Mouse (Mus musculus) heart, postnatal 0 days (tissue): ENCODE data around the gene Gabrb1. TPM values are rescaled to one million over a fixed set of nuclear protein-coding genes. Genes with fewer than 3 reads are reported as not detected.
"Not testable (repeated sequence)": the region's sequence is repeated elsewhere in the genome, so short reads cannot be mapped to it uniquely, and the experiment has no call there.

ENCODE experiments used
- ATAC-seq: fragments of 200-750 bp; cut with Nextera tagmentation; 2 replicates; pipeline ENCODE4 v1.8.0; 2017; ENCODE audit warnings: low read depth, moderate number of reproducible peaks, moderate library complexity; ENCODE audit not compliant: insufficient read depth
- DNase-seq: peaks from one replicate; pipeline ENCODE4 v3.0.0-alpha.2; 2016; ENCODE audit warnings: low spot score
- H3K27ac ChIP-seq: fragments of 300-500 bp; sonication (generic); 2 replicates; pipeline ENCODE4 v1.5.1; 2014; ENCODE audit warnings: low read depth, mild to moderate bottlenecking
- H3K27me3 ChIP-seq: fragments of 300-500 bp; sonication (generic); 2 replicates; pipeline ENCODE4 v1.6.1; 2014; ENCODE audit warnings: low read length, mixed read lengths; ENCODE audit not compliant: control insufficient read depth, insufficient read depth
- H3K36me3 ChIP-seq: fragments of 300-500 bp; sonication (generic); replicated peaks from 2 replicates; pipeline ENCODE4 v1.6.1; 2014; ENCODE audit warnings: low read length, mixed read lengths; ENCODE audit not compliant: control insufficient read depth, insufficient read depth
- H3K4me1 ChIP-seq: fragments of 300-500 bp; sonication (generic); 2 replicates; pipeline ENCODE4 v1.6.1; 2014; ENCODE audit warnings: antibody characterized with exemption; ENCODE audit not compliant: control insufficient read depth, insufficient read depth
- H3K4me2 ChIP-seq: fragments of 300-500 bp; sonication (generic); 2 replicates; pipeline ENCODE4 v1.6.1; 2014; ENCODE audit warnings: low read depth, mild to moderate bottlenecking, low read length, moderate library complexity
- H3K4me3 ChIP-seq: fragments of 300-500 bp; sonication (generic); 2 replicates; pipeline ENCODE4 v1.5.1; 2014; ENCODE audit warnings: low read depth, low read length
- H3K9ac ChIP-seq: fragments of 300-500 bp; sonication (generic); replicated peaks from 2 replicates; pipeline ENCODE4 v1.6.1; 2014; ENCODE audit warnings: low read depth, low read length, mixed read lengths
- H3K9me3 ChIP-seq: fragments of 300-500 bp; sonication (generic); replicated peaks from 2 replicates; pipeline ENCODE4 v1.6.1; 2016; ENCODE audit warnings: low read length; ENCODE audit not compliant: control insufficient read depth
- CTCF ChIP-seq: IDR thresholded peaks from 2 replicates; pipeline ENCODE4 v1.5.1; 2016; ENCODE audit warnings: antibody characterized with exemption, control low read depth, low read depth
- EP300 ChIP-seq: IDR thresholded peaks from 2 replicates; pipeline ENCODE4 v1.6.1; 2016; ENCODE audit warnings: antibody characterized with exemption, low read depth
- whole genome bisulfite sequencing: fragments of 180-500 bp; shearing (Covaris S2); extraction: QIAGEN DNeasy Blood & Tissue Kit; methylation state at CpG from one replicate; pipeline ENCODE4 v1.1.7; 2014; 5-methylcytosine and 5-hydroxymethylcytosine counted together
- polyA plus RNA-seq: library from polyadenylated mRNA; unstranded; fragments of >200 nt; fragmentation: Nextera tagmentation; extraction: Ambion mirVana; gene quantifications from 2 replicates; pipeline ENCODE4 v1.2.1, GENCODE M21; 2015
- total RNA-seq: library from RNA; depleted of rRNA; stranded (reverse); fragments of >200 nt; gene quantifications from 2 replicates; pipeline ENCODE4 v1.2.3, GENCODE M21; 2014; ENCODE audit warnings: low replicate concordance

Gene Gabrb1
- total and polyA plus RNA-seq, 2 experiments from 2014 or later, result 0.15 TPM; not detected in 1

DNA sequence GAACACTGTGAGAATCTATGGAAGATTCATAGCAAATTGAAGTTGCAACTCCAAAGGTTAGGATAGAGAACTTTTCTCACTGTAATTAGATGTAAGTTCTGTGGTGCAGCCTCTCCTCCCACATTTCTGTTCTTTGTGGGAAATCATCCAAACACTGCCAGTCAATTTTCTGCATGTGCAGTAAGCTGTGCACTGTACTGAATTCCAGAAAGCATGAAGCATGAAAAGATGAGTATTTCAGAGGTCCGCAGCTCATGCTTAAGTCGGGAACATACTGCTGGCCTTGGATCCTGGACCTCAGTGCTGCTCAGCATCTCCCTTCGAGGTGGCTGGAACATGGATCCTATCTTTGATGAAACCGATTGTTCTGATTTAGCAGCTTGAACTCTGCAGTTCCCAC lies 468.8 kb downstream of the Gabrb1 start:
- TF ChIP-seq EP300 (no peak), CTCF (no peak)
- Histone ChIP-seq H3K4me2 (no peak overlapping the region), H3K4me3 (no peak overlapping the region), H3K9me3 (no peaks in the 10 kb centered on the region), H3K27me3 (no peaks in the 10 kb centered on the region), H3K9ac (no peak overlapping the region), H3K27ac (no peak overlapping the region), H3K4me1 (no peaks in the 10 kb centered on the region), H3K36me3 (no peaks in the 10 kb centered on the region)
- DNase-seq (no peak), ATAC-seq (no peak)
- WGBS, result 80% methylated on average over 4 of the region's 4 CpGs

DNA sequence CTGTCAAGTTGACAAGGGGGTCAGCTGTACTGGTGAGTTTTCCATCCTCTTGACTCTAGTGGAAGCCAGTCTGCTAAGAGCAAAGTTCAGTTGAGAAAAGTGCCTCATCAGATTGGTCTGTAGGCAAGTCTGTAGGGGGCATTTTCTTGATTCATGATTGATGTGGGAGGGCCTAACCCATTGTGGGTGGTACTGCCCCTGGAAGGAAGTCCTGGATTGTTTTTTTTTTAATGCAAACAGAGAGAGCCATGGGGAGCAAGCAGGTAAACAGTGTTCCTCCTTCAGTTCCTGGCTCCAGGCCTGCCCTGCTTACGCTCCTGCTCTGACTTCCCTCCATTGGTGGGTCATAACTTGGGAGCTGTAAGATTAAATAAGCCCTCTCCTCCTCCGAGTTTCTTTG lies 476.0 kb downstream of the Gabrb1 start:
- Histone ChIP-seq H3K27ac (no peak overlapping the region), H3K27me3 (no peaks in the 10 kb centered on the region), H3K4me2 (no peak overlapping the region), H3K36me3 (no peaks in the 10 kb centered on the region), H3K4me3 (no peak overlapping the region), H3K9me3 (no peaks in the 10 kb centered on the region), H3K9ac (no peak overlapping the region), H3K4me1 (no peaks in the 10 kb centered on the region)
- no peak for DNase-seq
- no peak for ATAC-seq
- 56% methylated on average over 2 of the region's 2 CpGs for WGBS
- TF ChIP-seq EP300 (no peak), CTCF (no peak)

DNA sequence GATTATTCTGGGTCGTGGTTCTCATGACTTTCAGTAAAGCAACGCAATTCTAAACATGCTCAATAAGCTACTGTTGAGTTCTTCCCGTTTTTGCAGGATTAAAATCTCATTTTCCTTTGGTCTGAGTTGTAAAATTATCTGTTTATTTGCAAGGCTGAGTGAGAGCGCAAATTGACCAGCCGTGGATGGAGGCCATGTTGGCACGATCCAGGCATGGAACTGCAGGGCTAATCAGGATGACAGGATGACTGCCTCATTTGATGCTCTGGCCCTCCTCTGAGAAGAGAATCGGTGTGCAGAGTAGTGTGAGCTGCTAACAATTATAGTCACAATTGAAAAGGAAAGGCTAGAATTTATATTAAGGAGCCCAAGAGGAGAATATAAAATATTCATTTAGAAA lies 480.3 kb downstream of the Gabrb1 start:
- H3K4me1 ChIP-seq, result no peaks in the 10 kb centered on the region
- no peaks in the 10 kb centered on the region for H3K27me3 ChIP-seq
- TF ChIP-seq CTCF, result no peak
- H3K4me2 ChIP-seq, result no peak overlapping the region
- ATAC-seq (no peak), DNase-seq (no peak)
- H3K36me3 ChIP-seq, result no peaks in the 10 kb centered on the region
- WGBS, result 84% methylated on average over 7 of the region's 7 CpGs
- H3K9ac ChIP-seq, result no peak overlapping the region
- no peak overlapping the region for H3K27ac ChIP-seq
- H3K9me3 ChIP-seq, result no peaks in the 10 kb centered on the region
- H3K4me3 ChIP-seq, result no peak overlapping the region

DNA sequence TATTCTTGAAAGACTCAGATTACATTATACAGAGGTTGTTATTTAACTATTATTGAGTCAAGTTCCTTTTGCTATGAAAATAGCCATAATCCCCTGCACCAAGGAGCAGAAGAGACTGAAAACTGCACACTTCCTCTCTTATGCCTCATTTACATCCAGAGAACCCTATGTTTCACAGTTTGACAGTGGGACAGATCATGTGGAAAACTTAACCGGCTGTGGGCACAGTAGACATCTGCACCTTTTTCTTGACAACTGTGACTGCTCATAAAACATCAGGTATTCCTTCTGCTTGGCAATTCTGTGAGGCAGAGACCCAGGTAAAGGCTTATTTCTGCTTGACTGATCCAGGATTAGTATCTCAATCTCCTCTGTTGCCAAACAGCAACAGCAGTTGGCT lies 481.7 kb downstream of the Gabrb1 start:
- ATAC-seq (no peak), DNase-seq (no peak)
- Histone ChIP-seq H3K4me2 (no peak overlapping the region), H3K27ac (no peak overlapping the region), H3K9me3 (no peaks in the 10 kb centered on the region), H3K27me3 (no peaks in the 10 kb centered on the region), H3K9ac (no peak overlapping the region), H3K4me1 (no peaks in the 10 kb centered on the region), H3K4me3 (no peak overlapping the region), H3K36me3 (no peaks in the 10 kb centered on the region)
- WGBS, result 68% methylated on average over 1 of the region's 1 CpGs
- TF ChIP-seq EP300, result no peak
- no peak for TF ChIP-seq CTCF

DNA sequence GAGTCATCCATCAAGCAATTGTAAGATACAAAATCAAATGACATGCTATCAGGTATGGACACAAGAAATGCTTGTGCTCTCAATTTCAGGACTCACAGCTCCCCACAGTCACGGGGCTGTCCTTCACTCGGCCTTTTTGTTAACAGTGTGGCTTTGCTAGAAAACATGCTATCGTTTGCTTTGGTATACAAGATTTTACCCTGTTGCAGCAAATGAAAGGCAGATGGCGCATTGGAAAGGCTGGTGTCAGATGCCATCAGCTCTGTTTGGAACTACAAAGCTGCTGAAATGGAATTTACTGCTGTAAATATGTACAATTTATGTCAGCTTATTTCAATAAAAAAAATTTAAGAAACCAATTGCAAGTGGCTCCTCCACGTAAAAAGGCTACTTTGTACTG lies 490.8 kb downstream of the Gabrb1 start:
- no peaks in the 10 kb centered on the region for H3K4me1 ChIP-seq
- TF ChIP-seq EP300 (no peak), CTCF (no peak)
- H3K9ac ChIP-seq, result no peak overlapping the region
- no peak for DNase-seq
- no peak overlapping the region for H3K4me3 ChIP-seq
- no peaks in the 10 kb centered on the region for H3K36me3 ChIP-seq
- 82% methylated on average over 5 of the region's 5 CpGs for whole genome bisulfite sequencing
- no peaks in the 10 kb centered on the region for H3K9me3 ChIP-seq
- H3K27ac ChIP-seq, result no peak overlapping the region
- ATAC-seq, result no peak
- H3K27me3 ChIP-seq, result no peaks in the 10 kb centered on the region
- H3K4me2 ChIP-seq, result no peak overlapping the region

DNA sequence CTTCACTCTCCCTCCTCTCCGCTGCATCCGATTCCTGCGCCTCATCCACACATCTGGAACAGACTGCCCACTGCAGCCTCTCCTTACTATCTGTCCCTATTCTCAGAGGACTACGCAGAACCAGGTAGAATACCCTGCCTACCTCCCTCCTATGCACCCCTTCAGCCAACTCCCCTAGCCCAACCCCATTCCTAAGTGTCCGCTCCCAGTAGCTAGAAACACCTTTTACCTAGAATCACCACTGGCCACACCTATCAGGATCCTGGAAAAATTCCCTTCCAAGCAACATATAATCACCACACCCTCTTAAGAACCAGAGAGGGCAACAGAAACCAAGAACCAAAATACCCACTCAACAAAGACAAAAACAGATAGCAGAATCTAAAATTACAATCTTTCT lies 493.0 kb downstream of the Gabrb1 start:
- ATAC-seq (no peak), DNase-seq (no peak)
- Histone ChIP-seq H3K9me3 (no peaks in the 10 kb centered on the region), H3K27me3 (no peaks in the 10 kb centered on the region), H3K4me3 (no peak overlapping the region), H3K36me3 (0 out of 2 replicates have a peak, but pooled peaks cover 2% of the 10 kb centered on the region), H3K9ac (no peak overlapping the region), H3K27ac (no peak overlapping the region), H3K4me1 (no peaks in the 10 kb centered on the region), H3K4me2 (no peak overlapping the region)
- no peak for TF ChIP-seq CTCF
- TF ChIP-seq EP300, result no peak
- 96% methylated on average over 5 of the region's 5 CpGs for WGBS

DNA sequence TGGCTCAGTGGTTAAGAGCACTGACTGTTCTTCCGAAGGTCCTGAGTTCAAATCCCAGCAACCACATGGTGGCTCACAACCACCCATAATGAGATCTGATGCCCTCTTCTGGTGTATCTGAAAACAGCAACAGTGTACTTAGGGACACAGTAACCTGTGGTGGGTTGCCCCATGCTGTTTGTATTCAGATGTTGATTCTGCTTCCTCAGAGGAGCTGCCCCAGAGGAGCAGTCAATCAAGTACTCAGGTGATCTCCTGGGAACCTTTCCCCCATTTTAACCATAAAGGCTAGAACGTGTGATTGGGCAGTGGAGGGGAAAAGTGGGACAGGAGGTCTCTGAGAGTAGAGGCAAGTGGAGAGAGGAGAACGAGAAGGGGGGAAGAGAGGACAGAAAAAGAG lies 497.8 kb downstream of the Gabrb1 start:
- not testable (repeated sequence) for H3K9me3 ChIP-seq, H3K4me1 ChIP-seq, H3K27ac ChIP-seq, H3K4me2 ChIP-seq, DNase-seq, ATAC-seq, H3K27me3 ChIP-seq, H3K9ac ChIP-seq, H3K4me3 ChIP-seq
- H3K36me3 ChIP-seq, result peaks cover 41% of the 10 kb centered on the region
- 84% methylated on average over 3 of the region's 3 CpGs for WGBS
